Mouse (Mus musculus): ENCODE results near the gene Mvp. TPM values are rescaled to one million over a fixed set of nuclear protein-coding genes. Genes with fewer than 3 reads are reported as not detected.

Mvp gene
- polyA plus RNA-seq, 1 experiment from 2014 or later = 5.6 TPM

DNA sequence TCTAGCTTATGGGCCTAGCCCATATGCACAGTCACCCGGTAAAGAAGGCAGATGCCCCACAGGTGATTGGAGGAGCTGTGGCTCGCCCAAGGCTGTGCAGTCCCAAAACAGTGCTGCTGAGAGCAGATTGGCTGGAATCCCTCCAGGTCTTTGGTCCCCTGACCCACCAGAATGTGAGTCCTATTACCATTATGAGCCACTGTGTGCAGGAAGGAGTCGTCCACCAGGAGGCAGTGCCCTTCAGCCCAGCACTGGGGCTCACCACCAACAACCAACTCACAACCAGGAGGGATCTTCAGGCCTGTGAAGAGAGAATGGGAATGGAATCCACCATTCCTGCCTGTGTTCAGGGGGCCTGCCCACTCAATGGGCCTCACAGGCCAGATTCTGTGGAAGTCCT lies 67.9 kb downstream of the Mvp start:
- H3K9me3 ChIP-seq = no peaks in the 10 kb centered on the region

DNA sequence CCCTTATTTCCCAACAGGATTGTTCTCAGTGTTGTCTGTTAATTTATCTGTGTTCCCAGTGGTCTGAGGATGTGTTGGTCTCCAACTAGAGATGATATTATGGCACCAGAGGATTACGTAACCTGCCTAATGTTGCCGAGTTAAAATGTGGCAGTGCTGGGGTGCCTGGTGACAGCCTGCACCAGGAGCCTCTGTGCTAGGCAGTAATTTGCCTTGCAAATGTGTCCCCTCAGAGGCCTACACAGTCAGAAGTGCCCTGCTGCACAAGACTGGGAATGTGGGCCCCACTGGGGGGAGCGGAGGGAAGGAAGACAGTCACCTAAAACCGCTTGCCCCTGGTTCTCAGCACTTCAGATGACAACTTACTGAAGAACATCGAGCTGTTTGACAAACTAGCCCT lies 72.6 kb downstream of the Mvp start:
- Histone ChIP-seq H3K27ac (no peak overlapping the region), H3K9ac (no peak overlapping the region), H3K4me1 (0 out of 2 replicates have a peak, but pooled peaks cover 3% of the 10 kb centered on the region), H3K4me2 (replicated peaks) (no peak overlapping the region), H3K36me3 (peaks cover 31% of the 10 kb centered on the region), H3K9me3 (no peaks in the 10 kb centered on the region), H3K27me3 (no peaks in the 10 kb centered on the region), H3K4me3 (no peak overlapping the region)
- no peak for ATAC-seq (ENCODE audit: insufficient number of reproducible peaks, insufficient read depth, low FRiP score, low TSS enrichment)
- 73% methylated on average over 5 of the region's 5 CpGs for WGBS

More for the DNA sequence above, 67.9 kb downstream of the Mvp start:
- Histone ChIP-seq H3K27me3 (peaks cover 22% of the 10 kb centered on the region), H3K27ac (no peak overlapping the region), H3K4me3 (no peak overlapping the region), H3K4me1 (peaks cover 10% of the 10 kb centered on the region; the same call in 1 of the 2 replicates), H3K9ac (no peak overlapping the region), H3K4me2 (replicated peaks) (no peak overlapping the region), H3K36me3 (peaks cover 15% of the 10 kb centered on the region)
- no peak for ATAC-seq (ENCODE audit: insufficient number of reproducible peaks, insufficient read depth, low FRiP score, low TSS enrichment)
- WGBS = 43% methylated on average over 3 of the region's 3 CpGs

DNA sequence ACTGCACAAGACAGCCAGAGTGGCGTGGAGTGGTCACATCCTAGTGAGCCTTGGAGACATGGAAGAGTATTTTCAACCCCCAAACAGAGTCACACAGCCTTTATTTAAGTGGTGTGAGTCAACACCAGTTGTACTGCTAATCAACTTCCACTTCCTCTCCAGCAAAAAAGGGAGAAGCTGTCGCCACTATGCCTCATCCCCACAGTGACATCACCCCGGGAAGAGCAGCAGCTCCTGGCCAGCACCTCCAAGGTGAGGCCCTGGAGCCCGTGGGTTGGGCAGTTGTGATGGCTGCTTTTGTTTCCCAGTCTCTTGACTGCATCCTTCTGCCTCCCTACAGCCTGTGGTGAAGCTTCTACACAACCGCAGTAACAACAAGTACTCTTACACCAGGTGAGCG lies 73.2 kb downstream of the Mvp start:
- Histone ChIP-seq H3K4me1 (0 out of 2 replicates have a peak, but pooled peaks cover 3% of the 10 kb centered on the region), H3K4me3 (no peak overlapping the region), H3K36me3 (peaks cover 34% of the 10 kb centered on the region), H3K9ac (no peak overlapping the region), H3K4me2 (replicated peaks) (no peak overlapping the region), H3K9me3 (no peaks in the 10 kb centered on the region), H3K27me3 (no peaks in the 10 kb centered on the region), H3K27ac (no peak overlapping the region)
- ATAC-seq (ENCODE audit: insufficient number of reproducible peaks, insufficient read depth, low FRiP score, low TSS enrichment) = no peak
- WGBS = 53% methylated on average over 6 of the region's 6 CpGs

Small RNA genes lying within 50 kb of the gene (microRNA-seq; reads per million reads assigned to microRNA genes)
- gene Gm44343 = not detected

Other genes starting within 250 kb of the Mvp start
- 1.00 and 1.6 TPM in 2 replicates for gene Gdpd3, start 248.3 kb downstream of the Mvp start, polyA plus RNA-seq (2016; fragmentation: Nextera tagmentation; extraction: Ambion mirVana)
- 118 and 119 TPM in 2 replicates for gene Ypel3, start 237.7 kb downstream of the Mvp start, polyA plus RNA-seq (2016; fragmentation: Nextera tagmentation; extraction: Ambion mirVana)
- gene Tbx6, start 233.1 kb downstream of the Mvp start, polyA plus RNA-seq (2016; fragmentation: Nextera tagmentation; extraction: Ambion mirVana) = 0.61 and 0.85 TPM in 2 replicates
- 362 and 385 TPM in 2 replicates for gene Ppp4c, start 222.1 kb downstream of the Mvp start, polyA plus RNA-seq (2016; fragmentation: Nextera tagmentation; extraction: Ambion mirVana)
- gene Fam57b, start 217.0 kb downstream of the Mvp start, polyA plus RNA-seq (2016; fragmentation: Nextera tagmentation; extraction: Ambion mirVana) = 1.2 and 2.0 TPM in 2 replicates
- not detected in 2 replicates for gene 4930451I11Rik, start 183.0 kb downstream of the Mvp start, polyA plus RNA-seq (2016; fragmentation: Nextera tagmentation; extraction: Ambion mirVana)
- gene Doc2a, start 167.2 kb downstream of the Mvp start, polyA plus RNA-seq (2016; fragmentation: Nextera tagmentation; extraction: Ambion mirVana) = 2.1 and 2.8 TPM in 2 replicates
- gene Hirip3, start 152.6 kb downstream of the Mvp start, polyA plus RNA-seq (2016; fragmentation: Nextera tagmentation; extraction: Ambion mirVana) = 43.7 and 45.6 TPM in 2 replicates
- gene Ino80e, start 152.2 kb downstream of the Mvp start, polyA plus RNA-seq (2016; fragmentation: Nextera tagmentation; extraction: Ambion mirVana) = 96.7 and 99.6 TPM in 2 replicates
- gene Taok2, start 129.9 kb downstream of the Mvp start, polyA plus RNA-seq (2016; fragmentation: Nextera tagmentation; extraction: Ambion mirVana) = 57.7 and 61.3 TPM in 2 replicates
- gene Tmem219, start 91.7 kb downstream of the Mvp start, polyA plus RNA-seq (2016; fragmentation: Nextera tagmentation; extraction: Ambion mirVana) = 18.6 and 22.2 TPM in 2 replicates
- 20.6 and 25.0 TPM in 2 replicates for gene Kctd13, start 85.7 kb downstream of the Mvp start, polyA plus RNA-seq (2016; fragmentation: Nextera tagmentation; extraction: Ambion mirVana)
- 0.55 and 0.77 TPM in 2 replicates for gene Asphd1, start 65.0 kb downstream of the Mvp start, polyA plus RNA-seq (2016; fragmentation: Nextera tagmentation; extraction: Ambion mirVana)
- 0.97 and 1.8 TPM in 2 replicates for gene Sez6l2, start 64.1 kb downstream of the Mvp start, polyA plus RNA-seq (2016; fragmentation: Nextera tagmentation; extraction: Ambion mirVana)
- 88.0 and 94.0 TPM in 2 replicates for gene Cdipt, start 38.7 kb downstream of the Mvp start, polyA plus RNA-seq (2016; fragmentation: Nextera tagmentation; extraction: Ambion mirVana)
- gene Cdiptos, start 38.5 kb downstream of the Mvp start, polyA plus RNA-seq (2016; fragmentation: Nextera tagmentation; extraction: Ambion mirVana) = 0.53 and 1.6 TPM in 2 replicates
- 0.37 TPM in 1 of 2 replicates, not detected in the other for gene Pagr1b, start 1.9 kb upstream of the Mvp start, polyA plus RNA-seq (2016; fragmentation: Nextera tagmentation; extraction: Ambion mirVana)
- 51.4 and 76.7 TPM in 2 replicates for gene Pagr1a, start 2.7 kb upstream of the Mvp start, polyA plus RNA-seq (2016; fragmentation: Nextera tagmentation; extraction: Ambion mirVana)
- gene Gm42742, start 6.5 kb upstream of the Mvp start, polyA plus RNA-seq (2016; fragmentation: Nextera tagmentation; extraction: Ambion mirVana) = 59.3 and 77.8 TPM in 2 replicates
- gene Prrt2, start 6.6 kb upstream of the Mvp start, polyA plus RNA-seq (2016; fragmentation: Nextera tagmentation; extraction: Ambion mirVana) = 8.9 and 9.6 TPM in 2 replicates
- gene Maz, start 12.4 kb upstream of the Mvp start, polyA plus RNA-seq (2016; fragmentation: Nextera tagmentation; extraction: Ambion mirVana) = 118 and 122 TPM in 2 replicates
- 136 and 141 TPM in 2 replicates for gene Kif22, start 27.9 kb upstream of the Mvp start, polyA plus RNA-seq (2016; fragmentation: Nextera tagmentation; extraction: Ambion mirVana)
- not detected in 2 replicates for gene Zg16, start 72.7 kb upstream of the Mvp start, polyA plus RNA-seq (2016; fragmentation: Nextera tagmentation; extraction: Ambion mirVana)
- 1.3 and 1.5 TPM in 2 replicates for gene AI467606, start 76.7 kb upstream of the Mvp start, polyA plus RNA-seq (2016; fragmentation: Nextera tagmentation; extraction: Ambion mirVana)
- 2.1 and 2.4 TPM in 2 replicates for gene Qprt, start 107.6 kb upstream of the Mvp start, polyA plus RNA-seq (2016; fragmentation: Nextera tagmentation; extraction: Ambion mirVana)
- gene Spn, start 123.2 kb upstream of the Mvp start, polyA plus RNA-seq (2016; fragmentation: Nextera tagmentation; extraction: Ambion mirVana) = 0.13 TPM in 1 of 2 replicates, not detected in the other
- 73.7 and 82.5 TPM in 2 replicates for gene Cd2bp2, start 181.4 kb upstream of the Mvp start, polyA plus RNA-seq (2016; fragmentation: Nextera tagmentation; extraction: Ambion mirVana)
- gene Tbc1d10b, start 193.8 kb upstream of the Mvp start, polyA plus RNA-seq (2016; fragmentation: Nextera tagmentation; extraction: Ambion mirVana) = 41.1 and 43.4 TPM in 2 replicates
- 65.2 and 79.2 TPM in 2 replicates for gene Mylpf, start 194.3 kb upstream of the Mvp start, polyA plus RNA-seq (2016; fragmentation: Nextera tagmentation; extraction: Ambion mirVana)
- gene Zfp553, start 218.4 kb upstream of the Mvp start, polyA plus RNA-seq (2016; fragmentation: Nextera tagmentation; extraction: Ambion mirVana) = 63.2 and 63.3 TPM in 2 replicates
- gene Sept1, start 218.5 kb upstream of the Mvp start, polyA plus RNA-seq (2016; fragmentation: Nextera tagmentation; extraction: Ambion mirVana) = 34.0 and 39.7 TPM in 2 replicates
- 82.9 and 89.3 TPM in 2 replicates for gene Zfp771, start 229.7 kb upstream of the Mvp start, polyA plus RNA-seq (2016; fragmentation: Nextera tagmentation; extraction: Ambion mirVana)
- gene Dctpp1, start 246.1 kb upstream of the Mvp start, polyA plus RNA-seq (2016; fragmentation: Nextera tagmentation; extraction: Ambion mirVana) = 196 and 203 TPM in 2 replicates

Data from embryonic facial prominence, embryonic 12.5 days (tissue).